Mouse (Mus musculus) midbrain, embryonic 16.5 days (tissue): ENCODE data around the gene Slc4a2. TPM values are rescaled to one million over a fixed set of nuclear protein-coding genes. Genes with fewer than 3 reads are reported as not detected.
A peak's percentile ranks its signal among the peaks of the same experiment; 100 is the strongest.

Source experiments
- ATAC-seq: fragments of 200-750 bp; cut with Nextera tagmentation; 2 replicates; pipeline ENCODE4 v1.8.0; 2017; ENCODE audit warnings: moderate TSS enrichment
- H3K27ac ChIP-seq: fragments of 300-500 bp; sonication (generic); 2 replicates; pipeline ENCODE4 v1.5.1; 2014; ENCODE audit warnings: mild to moderate bottlenecking, low read length, mixed read lengths
- H3K27me3 ChIP-seq: fragments of 300-500 bp; sonication (generic); 2 replicates; pipeline ENCODE4 v1.6.1; 2014; ENCODE audit warnings: low read depth, low read length, mixed read lengths; ENCODE audit not compliant: control insufficient read depth, insufficient read depth
- H3K36me3 ChIP-seq: fragments of 300-500 bp; sonication (generic); 2 replicates; pipeline ENCODE4 v1.6.1; 2014; ENCODE audit warnings: mild to moderate bottlenecking, low read length, moderate library complexity, mixed read lengths; ENCODE audit not compliant: control insufficient read depth, insufficient read depth
- H3K4me1 ChIP-seq: fragments of 300-500 bp; sonication (generic); 2 replicates; pipeline ENCODE4 v1.6.1; 2014; ENCODE audit warnings: mild to moderate bottlenecking, low read length, mixed read lengths; ENCODE audit not compliant: control insufficient read depth, insufficient read depth
- H3K4me2 ChIP-seq: fragments of 300-500 bp; sonication (generic); 2 replicates; pipeline ENCODE4 v1.6.1; 2014; ENCODE audit warnings: mild to moderate bottlenecking, low read length, mixed read lengths
- H3K4me3 ChIP-seq: fragments of 300-500 bp; sonication (generic); 2 replicates; pipeline ENCODE4 v1.5.1; 2014; ENCODE audit warnings: low read depth, mild to moderate bottlenecking, low read length, moderate library complexity, mixed read lengths
- H3K9ac ChIP-seq: fragments of 300-500 bp; sonication (generic); 2 replicates; pipeline ENCODE4 v1.6.1; 2014; ENCODE audit warnings: low read depth, low read length, mixed read lengths
- H3K9me3 ChIP-seq: fragments of 300-500 bp; sonication (generic); replicated peaks from 2 replicates; pipeline ENCODE4 v1.6.1; 2014; ENCODE audit warnings: mild to moderate bottlenecking, low read length, mixed read lengths; ENCODE audit not compliant: control insufficient read depth, poor library complexity, severe bottlenecking
- WGBS: fragments of 180-500 bp; shearing (Covaris S2); extraction: QIAGEN DNeasy Blood & Tissue Kit; methylation state at CpG from one replicate; pipeline ENCODE4 v1.1.7; 2014; 5-methylcytosine and 5-hydroxymethylcytosine counted together
- polyA plus RNA-seq: library from polyadenylated mRNA; unstranded; fragments of >200 nt; fragmentation: Nextera tagmentation; extraction: Ambion mirVana; gene quantifications from 2 replicates; pipeline ENCODE4 v1.2.1, GENCODE M21; 2015

Gene Slc4a2
- polyA plus RNA-seq, 1 experiment from 2014 or later, result 23.7 TPM

DNA sequence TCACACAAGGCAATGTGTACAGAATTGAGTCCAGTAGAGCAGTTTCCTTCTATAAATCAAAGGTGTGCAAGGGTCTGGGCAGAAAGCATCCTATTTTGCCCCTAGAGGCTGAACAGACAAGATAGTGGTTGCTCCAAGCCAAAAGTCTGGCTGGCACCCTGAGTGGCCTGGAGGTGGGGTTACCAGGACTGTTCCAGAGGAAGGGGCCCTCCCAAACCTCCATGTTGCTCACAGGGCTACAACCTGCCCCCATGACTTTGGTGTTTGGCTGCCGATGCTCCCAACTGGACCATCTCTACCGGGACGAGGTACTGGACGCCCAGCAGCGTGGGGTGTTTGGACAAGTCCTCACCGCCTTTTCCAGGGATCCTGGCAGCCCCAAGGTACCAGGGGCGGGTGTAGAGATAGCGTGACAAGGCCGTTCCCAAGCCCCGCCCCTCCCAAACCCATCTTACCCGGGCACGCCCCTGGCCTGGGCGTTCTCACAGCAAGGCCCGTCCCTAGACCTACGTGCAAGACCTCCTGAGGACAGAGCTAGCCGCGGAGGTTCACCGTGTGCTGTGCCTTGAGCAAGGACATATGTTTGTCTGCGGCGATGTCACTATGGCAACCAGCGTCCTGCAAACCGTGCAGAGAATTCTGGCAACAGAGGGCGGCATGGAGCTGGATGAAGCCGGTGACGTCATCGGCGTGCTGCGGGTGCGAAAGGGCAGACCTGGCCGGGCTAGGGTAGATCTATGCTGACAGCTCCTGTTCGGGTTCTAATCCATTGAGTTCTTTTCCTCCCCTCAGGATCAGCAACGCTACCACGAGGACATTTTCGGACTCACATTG, 40.4 kb upstream of the Slc4a2 start:
- Histone ChIP-seq H3K4me3 (peak overlapping the region; percentile 54), H3K4me2 (peak overlapping the region; percentile 61), H3K27me3 (peaks cover 18% of the 10 kb centered on the region), H3K9me3 (no peaks in the 10 kb centered on the region), H3K9ac (peak overlapping the region; percentile 72), H3K4me1 (peaks cover 22% of the 10 kb centered on the region), H3K27ac (peak overlapping the region; percentile 89), H3K36me3 (no peaks in the 10 kb centered on the region)
- under 1% methylated on average over 34 of the region's 34 CpGs for WGBS
- peak; percentile 86 for ATAC-seq

DNA sequence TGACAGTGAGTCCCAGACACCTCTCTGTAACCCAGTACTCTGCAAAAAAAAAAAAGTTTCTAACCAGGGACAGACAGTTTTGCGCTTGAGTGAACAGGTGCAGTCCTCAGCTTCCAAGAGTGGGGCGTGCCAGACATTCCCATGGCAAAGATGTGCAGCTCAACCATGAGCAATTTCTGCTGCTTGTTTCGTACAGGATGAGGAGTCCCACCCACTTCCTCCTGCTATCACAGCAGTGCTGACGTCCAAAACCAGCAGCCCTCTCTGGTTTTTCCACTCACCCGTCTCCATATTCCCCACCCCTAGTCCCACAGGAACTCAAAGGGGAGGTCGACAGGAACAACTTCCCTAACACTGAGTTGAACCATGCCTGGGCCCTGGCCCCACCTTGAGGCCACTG, 39.2 kb upstream of the Slc4a2 start:
- ATAC-seq, result no peak
- Histone ChIP-seq H3K4me2 (peak overlapping the region; percentile 61; the same call in 1 of the 2 replicates), H3K9ac (no peak overlapping the region), H3K36me3 (no peaks in the 10 kb centered on the region), H3K27ac (no peak overlapping the region), H3K4me3 (no peak overlapping the region), H3K4me1 (peaks cover 25% of the 10 kb centered on the region), H3K27me3 (peaks cover 23% of the 10 kb centered on the region), H3K9me3 (no peaks in the 10 kb centered on the region)
- WGBS, result 65% methylated on average over 6 of the region's 6 CpGs

DNA sequence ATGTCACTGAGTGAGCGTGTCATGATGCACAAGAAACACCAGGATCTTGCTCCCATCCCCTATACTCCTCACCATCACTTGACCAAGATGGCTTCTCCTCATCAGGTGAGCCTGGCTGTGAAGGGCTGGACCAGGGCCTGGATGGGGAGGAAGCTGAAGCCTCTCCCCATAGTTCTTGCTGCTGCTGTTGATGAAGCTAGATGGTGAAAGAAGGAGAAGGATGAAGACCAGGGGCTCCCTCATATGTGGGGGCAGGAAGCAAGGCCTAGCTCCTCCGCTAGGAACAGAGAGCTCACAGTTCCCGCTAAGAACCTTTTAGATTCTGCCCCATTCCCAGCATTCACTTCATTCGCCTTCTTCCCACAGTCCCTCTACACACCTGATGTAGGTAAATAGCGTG, 38.3 kb upstream of the Slc4a2 start:
- Histone ChIP-seq H3K36me3 (no peaks in the 10 kb centered on the region), H3K4me1 (peaks cover 25% of the 10 kb centered on the region), H3K9ac (no peak overlapping the region), H3K27me3 (peaks cover 29% of the 10 kb centered on the region), H3K4me2 (no peak overlapping the region), H3K4me3 (no peak overlapping the region), H3K9me3 (no peaks in the 10 kb centered on the region), H3K27ac (no peak overlapping the region)
- WGBS, result 88% methylated on average over 5 of the region's 5 CpGs
- ATAC-seq, result no peak

DNA sequence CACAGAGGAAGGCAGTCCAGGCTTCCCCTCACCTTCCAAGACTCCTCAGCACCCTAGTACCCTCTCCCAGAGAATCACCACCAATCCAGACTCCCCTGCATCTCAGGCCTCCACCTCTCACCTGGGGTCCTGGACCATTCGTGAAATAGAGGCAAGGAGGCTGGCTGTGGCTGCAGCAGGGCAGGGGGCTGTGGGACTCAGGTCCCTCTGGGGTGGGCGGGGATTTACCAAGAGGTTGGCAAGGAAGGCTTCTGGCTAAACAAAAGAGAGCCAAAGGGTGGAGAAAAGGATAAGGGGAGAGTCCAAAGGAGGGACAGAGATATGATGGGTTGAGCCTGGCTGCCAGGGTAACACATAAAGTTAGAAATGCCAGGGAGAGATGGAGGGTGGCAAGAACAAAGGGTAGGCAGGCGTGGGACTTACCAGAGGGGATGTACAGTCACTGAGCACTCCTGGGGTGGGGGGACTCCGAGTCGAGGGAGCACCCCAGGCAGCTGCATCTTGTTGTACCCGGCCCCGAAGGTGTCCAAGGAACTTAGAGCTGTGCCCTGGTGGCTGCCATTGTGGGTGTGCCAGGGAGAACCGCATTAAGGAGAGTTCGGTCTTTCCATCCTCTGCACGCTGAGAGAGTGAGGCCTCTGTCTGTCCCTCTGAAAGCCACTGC, 37.6 kb upstream of the Slc4a2 start:
- no peak overlapping the region for H3K27ac ChIP-seq
- H3K9me3 ChIP-seq, result no peaks in the 10 kb centered on the region
- ATAC-seq, result no peak
- 75% methylated on average over 10 of the region's 10 CpGs for WGBS
- H3K27me3 ChIP-seq, result peaks cover 29% of the 10 kb centered on the region
- no peak overlapping the region for H3K4me3 ChIP-seq
- no peaks in the 10 kb centered on the region for H3K36me3 ChIP-seq
- H3K4me2 ChIP-seq, result no peak overlapping the region
- H3K4me1 ChIP-seq, result peaks cover 25% of the 10 kb centered on the region
- no peak overlapping the region for H3K9ac ChIP-seq

DNA sequence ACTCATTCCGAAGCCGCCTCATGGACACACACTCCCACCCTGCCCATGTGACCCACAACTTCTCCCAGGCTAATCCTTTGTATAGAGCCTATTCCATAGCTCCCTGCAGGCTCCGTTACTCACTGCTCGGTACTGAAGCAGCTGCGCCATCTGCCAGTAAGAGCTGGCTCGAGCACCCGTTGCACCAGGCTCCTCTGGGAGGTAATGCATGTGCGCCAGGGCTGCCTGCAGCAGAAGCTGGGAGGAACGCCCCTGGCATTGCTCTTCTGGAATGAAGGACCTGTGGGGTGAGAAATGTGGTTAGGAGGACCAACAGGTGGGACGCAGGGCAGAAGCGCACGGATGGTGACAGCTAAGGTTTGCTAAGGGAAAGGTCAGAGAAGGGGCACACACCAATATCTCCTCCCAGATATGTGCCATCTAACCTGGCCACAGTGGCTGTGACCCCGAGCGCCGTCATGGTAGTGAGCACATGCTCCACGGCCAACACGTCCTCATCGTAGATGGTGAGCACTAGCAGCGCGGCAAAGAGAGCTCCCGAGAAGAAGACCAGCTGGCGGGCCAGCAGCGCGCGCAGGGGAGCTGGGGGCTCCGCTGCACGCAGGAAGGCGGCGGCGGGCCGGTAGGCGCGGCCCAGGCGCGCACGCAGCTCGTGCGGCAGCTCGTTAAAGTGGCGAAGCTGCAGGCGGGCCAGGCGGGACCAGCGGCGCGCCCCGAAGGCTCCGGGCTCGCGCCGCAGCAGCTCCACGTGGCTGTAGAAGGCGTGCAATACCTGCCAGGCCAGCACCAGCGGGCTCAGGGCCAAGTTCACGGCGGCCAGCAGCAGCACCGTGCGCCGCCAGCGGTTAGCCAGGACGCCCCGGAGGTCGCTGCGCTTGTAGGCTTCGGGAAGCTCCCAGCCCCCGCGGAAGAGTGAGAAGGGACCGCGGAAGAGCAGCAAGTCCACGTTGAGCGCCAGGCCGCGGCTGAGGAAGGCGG, 36.1 kb upstream of the Slc4a2 start:
- Histone ChIP-seq H3K4me3 (peak overlapping the region; percentile 54), H3K9me3 (no peaks in the 10 kb centered on the region), H3K36me3 (no peaks in the 10 kb centered on the region), H3K9ac (peak overlapping the region; percentile 70), H3K27me3 (peaks cover 29% of the 10 kb centered on the region), H3K4me1 (peaks cover 23% of the 10 kb centered on the region), H3K4me2 (peak overlapping the region; percentile 96), H3K27ac (peak overlapping the region; percentile 42)
- peak; percentile 25; the same call in 1 of the 2 replicates for ATAC-seq
- WGBS, result under 1% methylated on average over 68 of the region's 73 CpGs

DNA sequence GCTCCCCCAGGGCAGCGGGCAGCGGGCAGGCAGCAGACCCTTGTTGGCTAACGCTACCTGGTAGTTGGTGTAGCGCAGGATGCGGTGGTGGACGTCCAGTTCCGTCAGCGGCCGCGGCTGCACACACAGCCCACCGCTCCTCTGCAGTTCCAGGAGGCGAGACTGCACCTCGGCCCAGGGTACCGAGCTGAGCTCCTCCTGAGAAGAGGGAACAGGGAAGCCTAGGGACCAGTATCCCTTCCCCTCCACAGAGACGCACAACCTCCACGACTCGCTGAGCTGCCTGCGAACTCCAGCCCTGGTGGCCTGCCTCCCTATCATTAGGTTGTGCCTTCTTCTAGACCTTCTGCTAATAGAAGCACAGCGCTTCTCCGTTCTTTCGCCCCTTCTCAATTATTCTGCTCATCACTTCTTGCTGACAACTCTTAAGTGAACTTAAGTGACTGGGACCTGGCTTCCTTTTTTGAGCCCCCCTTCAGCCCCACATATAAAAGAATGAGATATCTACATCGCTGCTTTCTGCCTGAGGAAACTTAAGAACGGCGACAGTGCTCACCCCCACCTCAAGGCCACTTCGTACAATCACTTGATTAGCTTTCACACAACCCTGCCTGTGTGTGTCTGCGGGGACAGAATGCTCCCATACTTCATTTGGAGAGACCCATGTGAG, 35.3 kb upstream of the Slc4a2 start:
- H3K27ac ChIP-seq, result peak overlapping the region; percentile 42
- no peaks in the 10 kb centered on the region for H3K36me3 ChIP-seq
- no peak for ATAC-seq
- peaks cover 17% of the 10 kb centered on the region; the same call in 1 of the 2 replicates for H3K4me1 ChIP-seq
- WGBS, result 24% methylated on average over 26 of the region's 26 CpGs
- H3K4me3 ChIP-seq, result peak overlapping the region; percentile 54
- H3K9ac ChIP-seq, result peak overlapping the region; percentile 70
- H3K4me2 ChIP-seq, result peak overlapping the region; percentile 96
- H3K27me3 ChIP-seq, result peaks cover 29% of the 10 kb centered on the region
- no peaks in the 10 kb centered on the region for H3K9me3 ChIP-seq

DNA sequence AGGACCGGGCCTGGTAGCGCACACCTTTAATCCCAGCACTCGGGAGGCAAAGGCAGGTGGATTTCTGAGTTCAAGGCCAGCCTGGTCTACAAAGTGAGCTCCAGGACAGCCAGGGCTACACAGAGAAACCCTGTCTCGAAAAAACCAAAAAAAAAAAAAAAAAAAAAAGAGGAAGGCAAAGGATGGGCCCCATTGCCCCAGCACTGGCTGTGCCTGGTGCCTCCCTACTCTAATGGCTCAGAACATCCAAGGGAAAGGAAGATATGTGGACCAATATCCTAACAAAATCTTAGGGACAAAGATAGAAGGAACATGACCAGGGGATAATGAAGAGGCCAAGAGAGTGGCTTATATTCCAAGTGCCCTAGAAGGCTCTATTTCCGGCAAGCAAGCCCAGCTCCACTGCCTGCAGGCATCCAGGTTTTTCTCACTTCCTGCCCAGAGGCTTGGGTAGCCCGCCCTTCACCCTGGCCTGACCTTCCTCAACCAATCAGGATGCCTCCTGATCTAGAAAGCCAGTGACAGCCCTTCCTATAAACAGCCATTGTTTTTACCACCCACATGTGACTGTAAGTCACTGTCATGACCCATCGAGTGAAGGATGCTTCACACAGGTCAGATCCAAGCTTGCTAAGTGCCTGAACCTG, 34.5 kb upstream of the Slc4a2 start:
- Histone ChIP-seq H3K36me3 (no peaks in the 10 kb centered on the region), H3K4me1 (peaks cover 13% of the 10 kb centered on the region; the same call in 1 of the 2 replicates), H3K27me3 (peaks cover 29% of the 10 kb centered on the region), H3K9ac (no peak overlapping the region), H3K27ac (no peak overlapping the region), H3K9me3 (no peaks in the 10 kb centered on the region), H3K4me3 (no peak overlapping the region), H3K4me2 (no peak overlapping the region)
- WGBS, result 62% methylated on average over 6 of the region's 7 CpGs
- no peak for ATAC-seq

DNA sequence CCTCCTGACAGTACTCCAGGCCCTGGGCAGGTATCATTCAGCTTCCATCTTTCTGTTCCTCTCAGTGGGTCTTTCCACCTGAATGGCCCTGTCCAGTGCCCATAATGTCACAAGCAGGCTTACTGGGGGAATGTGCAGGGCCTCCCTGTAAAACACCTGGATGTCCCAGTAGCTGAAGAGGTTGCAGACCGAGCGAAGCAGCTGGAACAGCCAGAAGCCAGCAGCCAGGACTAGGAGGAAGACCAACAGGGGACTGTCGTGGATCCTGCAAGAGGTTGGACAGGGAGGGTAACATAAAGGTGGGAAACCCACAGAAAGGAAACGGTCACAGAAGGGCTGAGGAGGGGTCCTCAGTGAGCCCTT, 34.0 kb upstream of the Slc4a2 start:
- WGBS, result 77% methylated on average over 4 of the region's 4 CpGs
- Histone ChIP-seq H3K4me1 (peaks cover 13% of the 10 kb centered on the region; the same call in 1 of the 2 replicates), H3K36me3 (no peaks in the 10 kb centered on the region), H3K9ac (no peak overlapping the region), H3K4me2 (no peak overlapping the region), H3K4me3 (no peak overlapping the region), H3K9me3 (no peaks in the 10 kb centered on the region), H3K27me3 (peaks cover 29% of the 10 kb centered on the region), H3K27ac (no peak overlapping the region)
- ATAC-seq, result no peak
